Mouse (Mus musculus) ES-E14 (cell line): ENCODE data around the gene Dnaaf2. TPM values are rescaled to one million over a fixed set of nuclear protein-coding genes. Genes with fewer than 3 reads are reported as not detected.
"Not testable (repeated sequence)": the region's sequence is repeated elsewhere in the genome, so short reads cannot be mapped to it uniquely, and the experiment has no call there.

Experiments
- DNase-seq: peaks from one replicate; pipeline ENCODE4 v3.0.0-alpha.2; 2013; ENCODE audit warnings: low read depth, low spot score
- H3K27ac ChIP-seq: 2 replicates; pipeline ENCODE4 v1.5.1; 2012; ENCODE audit warnings: low read depth, mild to moderate bottlenecking, low read length, moderate library complexity, mixed read lengths; ENCODE audit not compliant: poor library complexity, insufficient read depth, severe bottlenecking
- H3K36me3 ChIP-seq: 2 replicates; pipeline ENCODE4 v1.6.1; 2012; ENCODE audit warnings: mild to moderate bottlenecking, low read length, moderate library complexity, mixed read lengths; ENCODE audit not compliant: control insufficient read depth, poor library complexity, insufficient read depth, severe bottlenecking
- H3K4me1 ChIP-seq, 2 experiments: fragments of 150-350 bp in 1 of 2; sonication (generic) in 1 of 2; 2 replicates each; pipeline ENCODE4 v1.6.1; 2012; ENCODE audit warnings: low read length in 2 of 2, mild to moderate bottlenecking in 1 of 2, mixed read lengths in 1 of 2; ENCODE audit not compliant: control insufficient read depth in 2 of 2, insufficient read depth in 2 of 2, poor library complexity in 1 of 2
- H3K4me3 ChIP-seq, 2 experiments: fragments of 150-350 bp in 1 of 2; sonication (generic) in 1 of 2; 2 replicates each; pipeline ENCODE4 v1.5.1; 2012; ENCODE audit warnings: low read length in 2 of 2, low read depth in 1 of 2, mild to moderate bottlenecking in 1 of 2, mixed read lengths in 1 of 2; ENCODE audit not compliant: insufficient read depth in 1 of 2, poor library complexity in 1 of 2, severe bottlenecking in 1 of 2
- H3K9ac ChIP-seq: 2 replicates; pipeline ENCODE4 v1.6.1; 2012; ENCODE audit warnings: low read depth, mild to moderate bottlenecking, low read length, mixed read lengths; ENCODE audit not compliant: poor library complexity, insufficient read depth, severe bottlenecking
- H3K9me3 ChIP-seq: fragments of 150-350 bp; sonication (generic); 2 replicates; pipeline ENCODE4 v1.6.1; 2012; ENCODE audit warnings: low read depth, mild to moderate bottlenecking, low read length; ENCODE audit not compliant: control insufficient read depth, insufficient read depth
- CHD2 ChIP-seq: IDR thresholded peaks from 2 replicates; pipeline ENCODE4 v1.6.1; 2014; ENCODE audit warnings: mild to moderate bottlenecking, low read depth, low read length, inconsistent platforms
- HCFC1 ChIP-seq: IDR thresholded peaks from 2 replicates; pipeline ENCODE4 v1.6.1; 2012; ENCODE audit warnings: low read length, inconsistent platforms, borderline replicate concordance; ENCODE audit not compliant: insufficient read depth
- MAFK ChIP-seq: IDR thresholded peaks from 2 replicates; pipeline ENCODE4 v1.6.1; 2014; ENCODE audit warnings: mild to moderate bottlenecking, low read depth, low read length, inconsistent platforms; ENCODE audit not compliant: insufficient read depth
- ZC3H11A ChIP-seq: IDR thresholded peaks from 2 replicates; pipeline ENCODE4 v1.6.1; 2012; ENCODE audit warnings: low read depth, mild to moderate bottlenecking, inconsistent platforms, low read length, borderline replicate concordance
- ZNF384 ChIP-seq: IDR thresholded peaks from 2 replicates; pipeline ENCODE4 v1.6.1; 2012; ENCODE audit warnings: low read depth, low read length, inconsistent platforms
- in situ Hi-C, 2 experiments: fragments of 600-800 bp; cut with MboI; formaldehyde crosslinking; loops; one replicate each; pipeline ENCODE4 v1.15.1; 2025; ENCODE audit warnings: low sequenced_read_pairs in 2 of 2, inconsistent platforms in 1 of 2; ENCODE audit not compliant: unreplicated experiment in 2 of 2
- total RNA-seq: library from RNA; depleted of rRNA; stranded (reverse); fragments of 300-350 nt; gene quantifications from 2 replicates; pipeline ENCODE4 v1.2.3, GENCODE M21; 2012

The Dnaaf2 gene
- total RNA-seq, 1 experiment: 4.3 TPM

DNA sequence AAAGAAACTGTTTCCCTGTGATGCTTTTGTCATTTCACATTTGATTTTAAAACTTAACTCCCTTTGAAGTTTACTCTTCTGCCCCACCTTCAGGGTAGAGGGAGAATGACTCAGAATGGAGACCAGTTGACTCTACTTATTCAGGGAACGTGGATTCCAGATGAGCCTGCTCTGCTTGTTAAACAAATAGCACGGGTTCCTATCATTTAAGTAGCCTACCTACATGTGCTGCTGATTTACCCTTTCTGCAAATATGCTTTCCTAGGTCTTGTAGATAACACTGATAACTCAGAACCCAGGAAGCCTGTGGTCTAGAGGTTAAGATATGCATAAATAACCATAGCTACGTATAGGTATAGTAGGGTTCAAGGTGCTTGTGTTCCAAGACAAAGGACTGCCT is 33.3 kb downstream of the Dnaaf2 start:
- Histone ChIP-seq H3K4me1 (peaks cover 0 to 4% of the 10 kb centered on the region in 2 experiments), H3K9ac (no peak overlapping the region), H3K27ac (no peak overlapping the region), H3K36me3 (no peaks in the 10 kb centered on the region), H3K9me3 (no peaks in the 10 kb centered on the region), H3K4me3 (no peak overlapping the region)
- in situ Hi-C loops: no loop called here
- no peak for DNase-seq
- no peak for TF ChIP-seq ZC3H11A
- TF ChIP-seq ZNF384: no peak
- TF ChIP-seq MAFK: no peak
- no peak for TF ChIP-seq CHD2
- no peak for TF ChIP-seq HCFC1

DNA sequence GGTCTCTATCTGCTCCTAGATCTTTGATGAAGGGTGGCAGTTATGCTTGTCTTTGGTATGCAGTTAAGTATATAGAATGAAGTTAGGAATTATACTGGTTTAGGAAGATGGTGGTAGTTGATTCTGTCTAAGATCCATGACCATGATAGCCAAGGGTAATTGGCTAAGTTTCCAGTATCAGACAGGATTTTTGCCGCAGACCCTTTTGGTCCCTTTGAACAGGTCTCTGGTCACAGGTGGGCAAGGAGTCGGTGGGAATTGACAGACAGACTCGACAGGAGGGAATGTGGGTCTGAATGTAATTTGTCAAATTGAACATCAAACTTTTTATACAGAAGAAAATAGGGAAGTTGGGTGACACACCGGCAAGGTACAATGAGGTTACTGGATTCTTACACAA is 34.6 kb downstream of the Dnaaf2 start:
- DNase-seq, H3K9me3 ChIP-seq, H3K9ac ChIP-seq, H3K4me3 ChIP-seq, H3K4me1 ChIP-seq, in situ Hi-C loops, H3K27ac ChIP-seq, H3K36me3 ChIP-seq: not testable (repeated sequence)

DNA sequence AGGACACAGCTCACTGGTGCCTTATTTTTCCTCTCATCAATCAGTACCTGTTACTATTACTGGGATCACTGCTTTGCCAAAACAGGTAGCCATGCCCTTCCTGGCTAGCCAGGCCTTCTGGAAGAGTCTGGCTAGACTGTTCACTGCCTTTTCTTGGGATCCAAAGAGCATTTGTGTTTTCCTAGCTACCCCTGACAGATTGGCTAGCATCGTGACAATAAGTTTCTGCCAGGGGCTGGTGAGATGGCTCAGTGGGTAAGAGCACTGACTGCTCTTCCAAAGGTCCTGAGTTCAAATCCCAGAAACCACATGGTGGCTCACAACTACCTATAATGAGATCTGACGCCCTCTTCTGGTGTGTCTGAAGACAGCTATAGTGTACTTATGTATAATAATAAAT is 37.6 kb downstream of the Dnaaf2 start:
- H3K4me3 ChIP-seq, in situ Hi-C loops, H3K27ac ChIP-seq, H3K9me3 ChIP-seq, H3K4me1 ChIP-seq, H3K9ac ChIP-seq, DNase-seq: not testable (repeated sequence)
- H3K36me3 ChIP-seq: peaks cover 14% of the 10 kb centered on the region

DNA sequence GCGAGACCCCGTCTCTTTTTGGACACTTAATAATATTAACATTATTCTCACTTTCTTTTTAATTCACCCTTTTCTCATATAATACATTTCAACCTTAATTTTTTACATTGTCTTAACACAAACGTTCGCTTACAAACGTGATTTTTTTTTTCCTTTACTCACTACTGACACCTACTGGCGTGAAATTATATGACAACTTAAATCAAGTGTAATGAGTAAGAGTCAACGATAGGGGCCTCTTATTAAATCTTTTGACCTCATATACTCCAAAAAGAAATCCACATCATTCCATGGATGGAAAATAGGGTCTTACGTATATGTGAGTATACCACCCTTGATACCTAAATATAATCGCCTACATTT is 38.7 kb downstream of the Dnaaf2 start:
- DNase-seq: peak; percentile 84
- in situ Hi-C loops: no loop called here

DNA sequence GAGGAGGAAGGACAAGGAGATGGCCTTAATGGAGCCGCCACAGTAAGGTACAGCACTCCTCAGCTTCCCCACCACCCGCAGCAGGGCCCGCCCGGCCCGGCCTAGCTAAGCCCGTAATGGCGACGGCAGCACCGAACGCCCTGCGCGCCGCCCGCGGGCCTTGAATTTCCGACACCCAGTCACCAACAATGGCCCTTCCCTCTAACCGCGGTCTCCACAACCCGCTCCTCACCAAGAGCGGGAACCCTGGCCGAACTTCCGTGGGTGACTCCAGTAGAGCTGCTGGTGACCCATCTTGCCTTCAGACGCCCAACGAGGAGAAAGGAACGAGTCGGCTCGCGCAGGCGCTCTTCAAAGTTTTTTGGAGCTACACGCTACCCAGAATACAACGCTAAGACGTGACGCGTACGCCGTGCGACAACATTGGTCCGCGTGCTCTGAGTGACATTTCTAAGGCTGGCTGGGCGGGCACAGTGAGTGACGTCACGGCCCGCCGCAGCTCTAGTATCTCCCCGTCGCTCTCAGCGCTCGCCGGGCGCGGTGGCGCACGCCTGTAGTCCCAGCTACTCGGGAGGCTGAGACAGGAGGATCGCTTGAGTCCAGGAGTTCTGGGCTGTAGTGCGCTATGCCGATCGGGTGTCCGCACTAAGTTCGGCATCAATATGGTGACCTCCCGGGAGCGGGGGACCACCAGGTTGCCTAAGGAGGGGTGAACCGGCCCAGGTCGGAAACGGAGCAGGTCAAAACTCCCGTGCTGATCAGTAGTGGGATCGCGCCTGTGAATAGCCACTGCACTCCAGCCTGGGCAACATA is 39.3 kb downstream of the Dnaaf2 start, which contains the start of gene Rps29:
Rps29 (minus strand) TSS at position 422 of the 813 bp plus-strand sequence.
- DNase-seq: peak; percentile 99
- peak within 1 kb of the TSS; percentile 86 to 98 for H3K4me3 ChIP-seq
- in situ Hi-C loops, H3K9me3 ChIP-seq, H3K4me1 ChIP-seq: not testable (repeated sequence)
- TF ChIP-seq MAFK: peak; percentile 26; the same call in 1 of the 2 replicates
- peak; percentile 61; the same call in 1 of the 2 replicates for TF ChIP-seq HCFC1
- peak within 1 kb of the TSS; percentile 89 for H3K27ac ChIP-seq
- H3K9ac ChIP-seq: peak within 1 kb of the TSS; percentile 92
- peaks cover 14% of the 10 kb centered on the region for H3K36me3 ChIP-seq

More for the DNA sequence above, 38.7 kb downstream of the Dnaaf2 start:
- H3K36me3 ChIP-seq: peaks cover 14% of the 10 kb centered on the region
- H3K4me3 ChIP-seq: peak overlapping the region; percentile 19 to 59; a peak in 2 of 4 replicates
- H3K9me3 ChIP-seq: no peaks in the 10 kb centered on the region
- H3K4me1 ChIP-seq: peaks cover 0 to 5% of the 10 kb centered on the region in 2 experiments; a peak in 3 of 4 replicates
- H3K9ac ChIP-seq: no peak overlapping the region
- H3K27ac ChIP-seq: no peak overlapping the region
- TF ChIP-seq HCFC1: no peak
- peak; percentile 67; the same call in 1 of the 2 replicates for TF ChIP-seq ZNF384
- TF ChIP-seq MAFK: no peak
